Mouse (Mus musculus): ENCODE data around the gene Tmem120b. TPM values are rescaled to one million over a fixed set of nuclear protein-coding genes. Genes with fewer than 3 reads are reported as not detected.

Gene Tmem120b
- polyA plus RNA-seq, 1 experiment from 2014 or later = 9.3 TPM

- H3K4me1 ChIP-seq (ENCODE audit: control insufficient read depth, insufficient read depth, low read length) = peaks cover 28% of the 10 kb centered on the region
Observed at GRCm38 (mm10) chr5:123130030-123130813, 62.0 kb downstream of the Tmem120b start.

GRCm38 (mm10) chr5:123130814-123131148, 62.6 kb downstream of the Tmem120b start:
- H3K36me3 ChIP-seq (ENCODE audit: control insufficient read depth, insufficient read depth, low read length) = peaks cover 5% of the 10 kb centered on the region
- H3K9me3 ChIP-seq (ENCODE audit: control insufficient read depth, low read length) = no peaks in the 10 kb centered on the region
- H3K4me1 ChIP-seq (ENCODE audit: control insufficient read depth, insufficient read depth, low read length) = peaks cover 34% of the 10 kb centered on the region
- 90% methylated on average over 5 of the region's 5 CpGs for WGBS
- ATAC-seq (ENCODE audit: insufficient number of reproducible peaks, low FRiP score, low TSS enrichment, low read depth) (no peak), DNase-seq (ENCODE audit: low spot score) (no peak)
- no peak overlapping the region for H3K27ac ChIP-seq (replicated peaks; ENCODE audit: low read depth, low read length)
- no peak overlapping the region for H3K4me2 ChIP-seq (ENCODE audit: low read depth, severe bottlenecking)
- H3K27me3 ChIP-seq (ENCODE audit: control insufficient read depth, insufficient read depth, low read length) = no peaks in the 10 kb centered on the region
- H3K9ac ChIP-seq (ENCODE audit: low read length) = no peak overlapping the region
- H3K4me3 ChIP-seq (ENCODE audit: low read depth, low read length) = no peak overlapping the region

More at GRCm38 (mm10) chr5:123130030-123130813, 62.0 kb downstream of the Tmem120b start:
- H3K27me3 ChIP-seq (ENCODE audit: control insufficient read depth, insufficient read depth, low read length) = no peaks in the 10 kb centered on the region
- H3K4me2 ChIP-seq (ENCODE audit: low read depth, severe bottlenecking) = no peak overlapping the region
- no peaks in the 10 kb centered on the region for H3K9me3 ChIP-seq (ENCODE audit: control insufficient read depth, low read length)
- peaks cover 5% of the 10 kb centered on the region for H3K36me3 ChIP-seq (ENCODE audit: control insufficient read depth, insufficient read depth, low read length)
- no peak overlapping the region for H3K9ac ChIP-seq (ENCODE audit: low read length)
- no peak overlapping the region for H3K27ac ChIP-seq (replicated peaks; ENCODE audit: low read depth, low read length)
- WGBS = 89% methylated on average over 9 of the region's 9 CpGs
- no peak for ATAC-seq (ENCODE audit: insufficient number of reproducible peaks, low FRiP score, low TSS enrichment, low read depth)
- H3K4me3 ChIP-seq (ENCODE audit: low read depth, low read length) = no peak overlapping the region
- DNase-seq (ENCODE audit: low spot score) = no peak

- DNase-seq (ENCODE audit: low spot score) = peak; percentile 85
- H3K9ac ChIP-seq (ENCODE audit: low read length) = no peak within 1 kb of the TSS; the same call in 1 of the 2 replicates
- H3K9me3 ChIP-seq (ENCODE audit: control insufficient read depth, low read length) = no peaks in the 10 kb centered on the region
- H3K4me1 ChIP-seq (ENCODE audit: control insufficient read depth, insufficient read depth, low read length) = peaks cover 51% of the 10 kb centered on the region
- 4% methylated on average over 44 of the region's 44 CpGs for WGBS
- no peaks in the 10 kb centered on the region for H3K27me3 ChIP-seq (ENCODE audit: control insufficient read depth, insufficient read depth, low read length)
- H3K4me3 ChIP-seq (ENCODE audit: low read depth, low read length) = peak within 1 kb of the TSS; percentile 21
- peak within 1 kb of the TSS; percentile 45 for H3K4me2 ChIP-seq (ENCODE audit: low read depth, severe bottlenecking)
- peak; percentile 44; the same call in 1 of the 2 replicates for ATAC-seq (ENCODE audit: insufficient number of reproducible peaks, low FRiP score, low TSS enrichment, low read depth)
- H3K27ac ChIP-seq (replicated peaks; ENCODE audit: low read depth, low read length) = no peak within 1 kb of the TSS
- H3K36me3 ChIP-seq (ENCODE audit: control insufficient read depth, insufficient read depth, low read length) = peaks cover 5% of the 10 kb centered on the region
Observed at GRCm38 (mm10) chr5:123132308-123133071, 64.3 kb downstream of the Tmem120b start, which contains the start of gene Rhof. Gene Rhof (minus strand): TSS chr5:123132692.

GRCm38 (mm10) chr5:123133083-123133783, 65.0 kb downstream of the Tmem120b start:
- Histone ChIP-seq H3K27me3 (ENCODE audit: control insufficient read depth, insufficient read depth, low read length) (no peaks in the 10 kb centered on the region), H3K9ac (ENCODE audit: low read length) (no peak overlapping the region), H3K4me2 (ENCODE audit: low read depth, severe bottlenecking) (no peak overlapping the region), H3K27ac (replicated peaks; ENCODE audit: low read depth, low read length) (no peak overlapping the region), H3K9me3 (ENCODE audit: control insufficient read depth, low read length) (no peaks in the 10 kb centered on the region), H3K4me1 (ENCODE audit: control insufficient read depth, insufficient read depth, low read length) (peaks cover 55% of the 10 kb centered on the region), H3K4me3 (ENCODE audit: low read depth, low read length) (no peak overlapping the region), H3K36me3 (ENCODE audit: control insufficient read depth, insufficient read depth, low read length) (peaks cover 8% of the 10 kb centered on the region)
- DNase-seq (ENCODE audit: low spot score) (peak; percentile 94), ATAC-seq (ENCODE audit: insufficient number of reproducible peaks, low FRiP score, low TSS enrichment, low read depth) (no peak)
- 23% methylated on average over 18 of the region's 18 CpGs for WGBS

- no peaks in the 10 kb centered on the region for H3K9me3 ChIP-seq (ENCODE audit: control insufficient read depth, low read length)
- no peak overlapping the region for H3K9ac ChIP-seq (ENCODE audit: low read length)
- DNase-seq (ENCODE audit: low spot score) (no peak), ATAC-seq (ENCODE audit: insufficient number of reproducible peaks, low FRiP score, low TSS enrichment, low read depth) (no peak)
- WGBS = 36% methylated on average over 7 of the region's 7 CpGs
- no peak overlapping the region for H3K4me2 ChIP-seq (ENCODE audit: low read depth, severe bottlenecking)
- H3K4me1 ChIP-seq (ENCODE audit: control insufficient read depth, insufficient read depth, low read length) = peaks cover 56% of the 10 kb centered on the region
- no peaks in the 10 kb centered on the region for H3K27me3 ChIP-seq (ENCODE audit: control insufficient read depth, insufficient read depth, low read length)
- no peak overlapping the region for H3K27ac ChIP-seq (replicated peaks; ENCODE audit: low read depth, low read length)
- peaks cover 6% of the 10 kb centered on the region for H3K36me3 ChIP-seq (ENCODE audit: control insufficient read depth, insufficient read depth, low read length)
- H3K4me3 ChIP-seq (ENCODE audit: low read depth, low read length) = no peak overlapping the region
Observed at GRCm38 (mm10) chr5:123133784-123134143, 65.5 kb downstream of the Tmem120b start.

- H3K4me3 ChIP-seq (ENCODE audit: low read depth, low read length) = peak overlapping the region; percentile 1; the same call in 1 of the 2 replicates
- 50% methylated on average over 13 of the region's 13 CpGs for WGBS
- no peaks in the 10 kb centered on the region for H3K9me3 ChIP-seq (ENCODE audit: control insufficient read depth, low read length)
- DNase-seq (ENCODE audit: low spot score) (no peak), ATAC-seq (ENCODE audit: insufficient number of reproducible peaks, low FRiP score, low TSS enrichment, low read depth) (no peak)
- 0 out of 2 replicates have a peak overlapping the region, but pooled peaks have one; percentile 17 for H3K9ac ChIP-seq (ENCODE audit: low read length)
- peak overlapping the region; percentile 47; the same call in 1 of the 2 replicates for H3K27ac ChIP-seq (replicated peaks; ENCODE audit: low read depth, low read length)
- no peaks in the 10 kb centered on the region for H3K27me3 ChIP-seq (ENCODE audit: control insufficient read depth, insufficient read depth, low read length)
- H3K4me2 ChIP-seq (ENCODE audit: low read depth, severe bottlenecking) = peak overlapping the region; percentile 100
- peaks cover 58% of the 10 kb centered on the region for H3K4me1 ChIP-seq (ENCODE audit: control insufficient read depth, insufficient read depth, low read length)
- H3K36me3 ChIP-seq (ENCODE audit: control insufficient read depth, insufficient read depth, low read length) = peaks cover 6% of the 10 kb centered on the region
Observed at GRCm38 (mm10) chr5:123134186-123134874, 66.1 kb downstream of the Tmem120b start.

GRCm38 (mm10) chr5:123134875-123135382, 66.7 kb downstream of the Tmem120b start:
- no peak for ATAC-seq (ENCODE audit: insufficient number of reproducible peaks, low FRiP score, low TSS enrichment, low read depth)
- Histone ChIP-seq H3K27me3 (ENCODE audit: control insufficient read depth, insufficient read depth, low read length) (no peaks in the 10 kb centered on the region), H3K4me1 (ENCODE audit: control insufficient read depth, insufficient read depth, low read length) (peaks cover 58% of the 10 kb centered on the region), H3K9ac (ENCODE audit: low read length) (peak overlapping the region; percentile 17; the same call in 1 of the 2 replicates), H3K4me3 (ENCODE audit: low read depth, low read length) (peak overlapping the region; percentile 95), H3K4me2 (ENCODE audit: low read depth, severe bottlenecking) (peak overlapping the region; percentile 100), H3K36me3 (ENCODE audit: control insufficient read depth, insufficient read depth, low read length) (peaks cover 6% of the 10 kb centered on the region), H3K27ac (replicated peaks; ENCODE audit: low read depth, low read length) (peak overlapping the region; percentile 47; the same call in 1 of the 2 replicates), H3K9me3 (ENCODE audit: control insufficient read depth, low read length) (no peaks in the 10 kb centered on the region)
- DNase-seq (ENCODE audit: low spot score) = no peak
- 23% methylated on average over 8 of the region's 8 CpGs for WGBS
